In genomic region chr2:63280911-63281310, GRCm38 (mm10) we compare ENCODE assay signal across 21 mouse cellular contexts.
DNase-seq lines count a peak whose midpoint lies in the region; ATAC-seq and TF ChIP-seq lines count a peak whose summit lies in the region.
"Had no signal": no experiment of that assay in that cellular context is flagged by ENCODE, and none has a peak within 500 bp of the region (broad histone marks: within the 10 kb centered on the region; RNA-seq: fewer than 3 reads in every experiment).

No protein-coding gene starts in this region.

- no peak overlapping the region for H3K4me2 ChIP-seq in intestine, embryonic 16.5 days (ENCODE audit: low read depth, low read length)
- no peak overlapping the region for H3K4me2 ChIP-seq in kidney, embryonic 16.5 days (replicated peaks; ENCODE audit: low read depth, low read length)
- no peak overlapping the region for H3K4me2 ChIP-seq in stomach, embryonic 15.5 days
- no peak overlapping the region for H3K4me2 ChIP-seq in midbrain, embryonic 15.5 days
- H3K4me2 ChIP-seq: heart, embryonic 11.5 days; liver, embryonic 11.5 days; neural tube, embryonic 15.5 days had no signal

- no peak overlapping the region for H3K4me3 ChIP-seq in intestine, embryonic 16.5 days (ENCODE audit: low read length)
- no peak overlapping the region for H3K4me3 ChIP-seq in kidney, embryonic 16.5 days (ENCODE audit: low read length)
- no peak overlapping the region for H3K4me3 ChIP-seq in stomach, embryonic 15.5 days (replicated peaks)
- no peak overlapping the region for H3K4me3 ChIP-seq in midbrain, embryonic 15.5 days
- H3K4me3 ChIP-seq: megakaryocyte, embryonic 14.5 days; neural tube, embryonic 15.5 days had no signal

- POLR2A ChIA-PET in Patski (lab: Charles Lee): no interaction called here

- TF ChIP-seq CTCF in Patski (IDR thresholded peaks at IDR 0.05): no peak

- CTCF ChIA-PET in Patski (lab: Charles Lee): no interaction called here

- H3K27ac ChIP-seq in intestine, embryonic 16.5 days (ENCODE audit: low read length): no peak overlapping the region
- H3K27ac ChIP-seq in kidney, embryonic 16.5 days (ENCODE audit: low read length): no peak overlapping the region
- H3K27ac ChIP-seq in stomach, embryonic 15.5 days: no peak overlapping the region
- H3K27ac ChIP-seq in midbrain, embryonic 15.5 days: no peak overlapping the region
- H3K27ac ChIP-seq: neural tube, embryonic 15.5 days had no signal

- no peak overlapping the region for H3K9ac ChIP-seq in intestine, embryonic 16.5 days (ENCODE audit: low read depth, low read length)
- H3K9ac ChIP-seq in kidney, embryonic 16.5 days (replicated peaks; ENCODE audit: low read length): no peak overlapping the region
- H3K9ac ChIP-seq in stomach, embryonic 15.5 days: no peak overlapping the region
- no peak overlapping the region for H3K9ac ChIP-seq in midbrain, embryonic 15.5 days
- H3K9ac ChIP-seq: neural tube, embryonic 15.5 days had no signal

- DNase-seq in Patski (ENCODE audit: low read depth, low spot score): peak; percentile 7
- DNase-seq in adipocyte (ENCODE audit: low spot score): no peak
- DNase-seq: B cell, adult 2 months; cerebellum, adult 8-10 months; heart, postnatal 10 days; left cerebral cortex, postnatal 4 days; lung, adult 18-20 months; lung, postnatal 14 days; midbrain, embryonic 14.5 days; right cerebral cortex, postnatal 25 days; thymus, postnatal 14 days had no signal

- no peak for ATAC-seq in Patski
- ATAC-seq in intestine, embryonic 16.5 days: peak; percentile 96
- peak; percentile 97 for ATAC-seq in kidney, embryonic 16.5 days (ENCODE audit: low FRiP score, low TSS enrichment)
- peak; percentile 84 for ATAC-seq in stomach, embryonic 15.5 days (ENCODE audit: insufficient read depth, low FRiP score, low read depth)
- no peak for ATAC-seq in erythroid progenitor cell, adult 5-6 weeks (replicated peaks; ENCODE audit: low FRiP score, poor library complexity, severe bottlenecking)
- ATAC-seq in midbrain, embryonic 15.5 days (replicated peaks): no peak
- ATAC-seq: inflammation-experienced regulatory T-cells, adult 6 months had no signal

- in situ Hi-C loops in Patski (cut with MboI; ENCODE audit: low pct_unique_long_range_greater_than_20kb): no loop called here

- no peaks in the 10 kb centered on the region for H3K36me3 ChIP-seq in intestine, embryonic 16.5 days (ENCODE audit: control insufficient read depth, insufficient read depth, low read length)
- H3K36me3 ChIP-seq in kidney, embryonic 16.5 days (ENCODE audit: insufficient read depth, low read length): no peaks in the 10 kb centered on the region
- no peaks in the 10 kb centered on the region for H3K36me3 ChIP-seq in stomach, embryonic 15.5 days
- no peaks in the 10 kb centered on the region for H3K36me3 ChIP-seq in midbrain, embryonic 15.5 days (replicated peaks)
- H3K36me3 ChIP-seq: neural tube, embryonic 15.5 days had no signal

- H3K9me3 ChIP-seq in intestine, embryonic 16.5 days (ENCODE audit: control insufficient read depth, low read length): no peaks in the 10 kb centered on the region
- no peaks in the 10 kb centered on the region for H3K9me3 ChIP-seq in kidney, embryonic 16.5 days (ENCODE audit: low read length)
- H3K9me3 ChIP-seq in stomach, embryonic 15.5 days: no peaks in the 10 kb centered on the region
- no peaks in the 10 kb centered on the region for H3K9me3 ChIP-seq in midbrain, embryonic 15.5 days
- H3K9me3 ChIP-seq: megakaryocyte, embryonic 14.5 days; neural tube, embryonic 15.5 days had no signal

- no peaks in the 10 kb centered on the region for H3K27me3 ChIP-seq in Patski
- H3K27me3 ChIP-seq in intestine, embryonic 16.5 days (replicated peaks; ENCODE audit: control insufficient read depth, insufficient read depth, low read length): no peaks in the 10 kb centered on the region
- no peaks in the 10 kb centered on the region for H3K27me3 ChIP-seq in kidney, embryonic 16.5 days (ENCODE audit: insufficient read depth, low read length)
- H3K27me3 ChIP-seq in stomach, embryonic 15.5 days (replicated peaks): no peaks in the 10 kb centered on the region
- no peaks in the 10 kb centered on the region for H3K27me3 ChIP-seq in midbrain, embryonic 15.5 days (replicated peaks)
- H3K27me3 ChIP-seq: megakaryocyte, embryonic 14.5 days; neural tube, embryonic 15.5 days had no signal

- H3K4me1 ChIP-seq in intestine, embryonic 16.5 days (ENCODE audit: control insufficient read depth, insufficient read depth, low read length): no peaks in the 10 kb centered on the region
- no peaks in the 10 kb centered on the region for H3K4me1 ChIP-seq in kidney, embryonic 16.5 days (ENCODE audit: insufficient read depth, low read length)
- H3K4me1 ChIP-seq in stomach, embryonic 15.5 days: no peaks in the 10 kb centered on the region
- no peaks in the 10 kb centered on the region for H3K4me1 ChIP-seq in midbrain, embryonic 15.5 days
- H3K4me1 ChIP-seq: megakaryocyte, embryonic 14.5 days; neural tube, embryonic 15.5 days had no signal

Comparison
In these comparisons a context has a peak if more than half of its experiments do, and no peak if none do; other contexts are left out.
1. ATAC-seq: peak in intestine, embryonic 16.5 days (single experiment), kidney, embryonic 16.5 days (single experiment) and stomach, embryonic 15.5 days (single experiment); none in Patski (single experiment), erythroid progenitor cell, adult 5-6 weeks (single experiment) and midbrain, embryonic 15.5 days (single experiment).